Mouse (Mus musculus) urinary bladder, postnatal 4 days (tissue): Measurements from ENCODE around the gene Sec63.

Experiments used
- DNase-seq, 2 experiments: peaks; one replicate each; pipeline ENCODE4 v3.0.0; 2021 to 2022; ENCODE audit warnings: low spot score in 2 of 2

The Sec63 gene

DNA sequence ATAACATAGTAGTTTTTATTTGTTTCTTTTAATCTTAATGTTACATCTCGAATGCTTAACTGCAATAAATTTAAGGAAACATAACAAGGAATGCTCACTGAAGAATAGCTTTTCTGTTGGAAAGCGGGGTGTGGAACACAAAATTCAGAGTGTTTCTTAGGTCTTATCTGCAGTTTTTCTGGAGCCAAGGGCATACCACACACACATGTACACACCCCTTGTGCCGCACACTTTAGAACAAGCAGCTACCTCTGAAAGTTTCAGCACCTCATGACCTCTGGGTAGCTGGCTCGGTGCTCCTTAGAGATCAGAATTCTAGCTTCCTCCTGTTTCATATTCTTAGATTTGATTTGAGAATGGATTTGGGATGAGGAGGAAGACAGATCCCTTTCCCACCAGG is 101.5 kb downstream of the Sec63 start:
- DNase-seq, result no peak

DNA sequence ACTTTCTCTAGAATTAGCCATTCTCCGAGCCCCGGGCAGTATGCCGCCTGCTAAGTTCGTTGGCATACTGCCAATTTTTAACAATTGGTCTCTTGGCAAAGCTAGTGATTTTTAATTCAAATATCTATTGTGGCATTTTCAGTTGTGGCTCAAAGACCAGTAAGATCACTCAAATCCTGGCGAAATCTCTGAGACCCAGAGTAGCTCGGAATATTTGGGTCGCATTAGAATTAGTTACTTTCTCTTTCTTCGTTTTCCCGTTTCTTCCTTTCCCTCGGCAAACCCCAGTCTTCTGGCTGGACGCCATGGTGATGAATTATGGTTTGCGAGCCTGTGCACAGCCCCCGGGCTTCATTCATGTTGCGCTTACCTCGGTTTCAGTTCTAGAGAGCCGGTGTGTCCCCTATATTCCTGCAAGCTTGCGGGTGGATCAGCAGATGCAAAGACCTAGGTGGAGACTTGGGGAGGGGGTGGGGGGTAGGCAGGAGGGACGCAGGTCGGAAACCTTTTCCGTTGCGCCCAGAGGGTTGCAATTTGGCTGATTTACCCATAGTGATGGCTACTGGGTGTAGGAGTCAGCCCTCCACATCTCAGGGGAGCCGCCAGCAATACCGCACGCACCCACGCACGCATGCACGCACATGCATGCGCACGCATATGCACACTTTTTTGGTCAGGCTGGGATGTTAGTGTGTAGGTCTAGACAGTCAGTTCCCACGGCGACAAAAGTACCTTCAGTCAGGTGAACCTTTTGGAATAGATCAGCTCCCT is 102.5 kb downstream of the Sec63 start:
- DNase-seq, result peak in 1 of 2 experiments; percentile 44

DNA sequence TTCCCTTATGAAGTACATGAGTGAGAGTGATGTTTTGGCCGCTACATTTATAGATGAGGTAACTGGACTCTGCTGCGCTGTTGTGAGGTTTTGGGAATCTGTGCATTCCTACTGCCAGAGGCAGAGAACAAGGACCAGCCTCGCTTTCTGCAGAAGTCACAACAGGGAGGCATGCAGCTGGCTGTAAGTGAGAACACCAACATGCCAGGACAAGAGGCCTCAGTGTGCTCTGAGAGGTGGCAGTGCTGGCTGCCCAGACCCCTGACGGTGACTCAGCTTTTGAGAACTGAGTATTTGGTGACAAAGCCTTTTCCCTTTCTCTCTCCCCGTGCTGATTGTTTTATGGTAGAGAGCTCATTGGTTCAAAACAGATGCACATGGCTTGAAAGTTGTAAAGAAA is 103.4 kb downstream of the Sec63 start:
- no peak for DNase-seq

DNA sequence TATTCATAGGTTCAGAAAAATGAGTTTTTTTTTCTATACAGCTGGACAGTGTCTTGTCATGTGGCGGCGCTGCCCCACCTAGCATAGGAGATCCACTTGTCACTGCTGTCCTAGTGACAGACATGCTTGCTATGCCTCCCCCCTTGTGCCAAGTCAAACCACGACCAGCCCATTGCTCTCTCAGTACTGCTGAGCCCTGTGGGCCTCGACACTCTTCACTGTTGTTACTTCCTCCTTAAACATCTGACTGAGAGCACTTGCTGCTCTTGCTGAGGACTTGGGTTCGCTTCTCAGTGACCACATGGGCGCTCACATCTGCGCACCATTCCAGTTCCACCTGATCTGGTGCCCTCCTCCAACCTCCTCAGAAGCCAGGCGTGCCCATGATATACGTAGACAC is 107.1 kb downstream of the Sec63 start:
- no peak for DNase-seq

DNA sequence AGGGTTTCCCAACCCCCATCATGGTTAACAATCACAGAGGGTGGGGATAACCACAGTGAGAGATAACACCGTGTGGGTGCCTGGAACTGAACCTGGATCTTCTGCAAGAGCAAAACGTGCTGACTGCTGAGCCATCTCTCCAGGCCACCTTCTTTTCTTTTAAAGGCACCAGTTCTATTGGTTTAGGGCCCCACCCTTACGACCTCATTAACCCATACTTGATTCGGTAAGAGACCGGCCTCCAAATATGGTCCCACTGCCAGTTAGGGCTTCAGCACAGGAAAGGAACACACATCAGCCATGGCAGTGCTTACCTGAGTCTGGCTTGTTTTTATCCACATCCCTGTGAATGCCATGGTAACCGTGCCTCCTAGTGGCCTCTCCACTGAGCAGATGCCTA is 108.2 kb downstream of the Sec63 start:
- DNase-seq, result no peak

DNA sequence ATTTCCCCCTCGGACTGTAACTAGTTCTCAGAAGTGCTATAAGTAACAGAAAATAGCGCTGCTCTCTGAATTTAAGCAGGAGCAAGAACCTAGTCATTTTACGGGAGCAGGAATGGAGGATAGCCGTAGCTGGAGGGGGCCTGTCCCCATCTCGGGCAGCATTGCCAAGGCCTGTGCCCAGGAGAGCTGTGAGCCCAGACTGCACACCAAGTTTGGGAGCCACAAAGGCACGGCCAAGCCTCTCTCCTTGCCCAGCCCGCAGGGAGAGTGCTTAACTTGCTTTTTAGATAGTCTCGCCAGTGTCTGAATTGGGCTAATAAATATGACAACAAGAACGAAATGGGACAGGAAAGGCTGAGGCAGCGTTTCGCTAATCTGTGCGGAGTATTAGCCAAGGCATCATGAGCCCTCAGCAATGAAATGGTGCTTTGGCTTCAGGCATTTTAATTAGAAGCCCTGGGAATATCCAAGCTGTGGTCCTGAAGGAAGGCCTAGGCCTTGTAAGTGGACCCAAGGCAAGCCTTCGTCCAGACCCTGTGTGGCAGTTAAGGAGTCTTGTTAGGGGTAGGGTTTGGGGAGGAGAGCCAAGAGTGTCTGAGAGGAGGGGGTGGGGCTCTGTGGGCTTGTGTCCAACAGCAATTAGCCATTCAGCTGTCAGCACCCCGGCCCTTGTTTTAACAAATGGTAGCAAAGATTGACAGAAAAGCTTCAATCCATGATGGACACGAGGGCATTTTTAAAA is 111.1 kb downstream of the Sec63 start:
- no peak for DNase-seq

DNA sequence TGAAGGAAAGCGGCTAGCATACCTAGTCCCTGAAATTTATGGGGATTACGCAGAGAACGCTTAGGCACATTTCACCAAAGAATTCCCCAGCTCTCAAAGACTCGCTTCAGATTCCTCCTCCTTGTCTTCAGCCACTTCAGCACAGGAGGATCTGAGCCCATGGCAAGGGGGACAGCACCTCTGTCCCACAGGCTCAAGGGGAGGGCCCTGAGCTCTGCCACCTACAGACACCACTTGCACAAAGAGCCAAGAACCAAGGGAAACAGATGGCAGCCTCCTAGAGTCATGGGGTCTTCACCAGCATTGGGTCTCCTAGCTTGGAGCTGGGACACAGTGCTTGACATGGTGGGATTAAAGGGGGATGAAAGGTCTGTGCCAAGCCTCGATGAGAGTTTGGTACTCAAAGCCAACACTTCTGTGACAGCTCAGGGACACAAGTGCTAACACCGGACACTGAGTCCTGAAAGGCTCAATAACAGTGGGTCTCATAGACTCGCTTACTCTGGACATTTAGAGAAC is 111.8 kb downstream of the Sec63 start:
- no peak for DNase-seq

DNA sequence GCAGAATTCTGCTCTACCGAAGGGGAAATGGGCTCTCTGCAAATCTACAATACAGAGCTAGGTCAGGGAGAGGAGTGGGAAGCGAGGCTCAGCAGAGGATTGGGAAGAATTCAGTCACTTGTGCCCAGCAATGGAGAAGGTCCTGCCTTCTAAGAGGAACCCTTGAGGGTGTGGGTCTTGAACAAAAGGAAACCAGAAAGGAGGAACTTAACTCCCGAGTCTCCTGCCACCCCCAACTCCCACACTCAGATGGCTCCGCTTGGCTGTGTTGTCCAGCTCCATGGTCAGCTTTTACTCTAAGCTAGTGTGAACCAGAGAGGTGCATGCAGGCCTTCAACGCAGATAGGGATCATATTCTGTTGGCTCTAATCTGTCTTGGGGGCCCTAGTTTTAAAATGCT is 114.9 kb downstream of the Sec63 start:
- DNase-seq, result no peak

DNA sequence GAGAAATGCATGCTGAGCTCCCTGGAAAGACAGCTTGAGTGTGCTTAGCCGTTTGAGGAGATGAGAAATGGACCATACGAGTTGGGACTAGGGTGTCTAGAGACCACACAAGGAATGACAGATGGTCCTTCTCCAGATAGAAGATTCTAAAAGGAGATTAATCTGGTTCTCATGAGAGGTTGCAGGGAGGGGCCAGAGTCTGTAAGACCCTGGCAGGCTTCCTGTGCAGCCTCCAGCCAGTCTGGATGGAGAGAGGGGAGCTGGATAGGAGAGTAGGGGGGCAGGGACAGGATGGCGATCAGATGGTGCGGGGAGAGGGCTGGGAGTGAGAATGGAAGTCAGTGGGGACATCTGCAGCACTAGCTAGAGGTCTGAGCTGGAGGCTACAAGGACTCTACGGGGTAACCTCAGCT is 118.0 kb downstream of the Sec63 start:
- DNase-seq, result no peak

DNA sequence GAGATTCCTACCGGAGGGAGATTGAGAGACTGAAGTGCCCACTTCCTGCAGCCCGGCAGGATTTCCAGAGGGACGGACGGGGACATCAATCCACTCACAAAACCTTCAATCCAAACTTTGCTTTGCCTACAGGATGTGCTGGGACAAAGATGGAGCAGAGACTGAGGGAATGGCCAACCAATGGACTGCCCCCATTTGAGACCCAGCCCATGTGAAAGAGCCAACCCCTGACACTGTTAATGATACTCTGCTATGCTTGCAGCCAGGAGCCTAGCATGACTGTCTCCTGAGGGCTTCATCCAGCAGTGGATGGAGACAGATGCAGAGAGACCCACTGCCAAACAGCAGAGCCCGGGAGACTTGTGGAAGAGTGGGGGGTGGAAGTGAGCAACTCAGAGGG is 118.4 kb downstream of the Sec63 start:
- DNase-seq, result no peak
